Mouse (Mus musculus) cerebellum, adult (tissue): ENCODE results near the gene Hira.
"Not testable (repeated sequence)": the region's sequence is repeated elsewhere in the genome, so short reads cannot be mapped to it uniquely, and the experiment has no call there.

Source experiments
- ATAC-seq: cut with Nextera tagmentation; 2 replicates; pipeline ENCODE4 v1.9.2; 2017; ENCODE audit warnings: mild to moderate bottlenecking, moderate library complexity, mixed read lengths; ENCODE audit not compliant: insufficient number of reproducible peaks, low FRiP score, low TSS enrichment

Hira gene

GRCm38 (mm10) chr16:18905648-18906047, 28.8 kb downstream of the Hira start:
- ATAC-seq, result no peak

DNA sequence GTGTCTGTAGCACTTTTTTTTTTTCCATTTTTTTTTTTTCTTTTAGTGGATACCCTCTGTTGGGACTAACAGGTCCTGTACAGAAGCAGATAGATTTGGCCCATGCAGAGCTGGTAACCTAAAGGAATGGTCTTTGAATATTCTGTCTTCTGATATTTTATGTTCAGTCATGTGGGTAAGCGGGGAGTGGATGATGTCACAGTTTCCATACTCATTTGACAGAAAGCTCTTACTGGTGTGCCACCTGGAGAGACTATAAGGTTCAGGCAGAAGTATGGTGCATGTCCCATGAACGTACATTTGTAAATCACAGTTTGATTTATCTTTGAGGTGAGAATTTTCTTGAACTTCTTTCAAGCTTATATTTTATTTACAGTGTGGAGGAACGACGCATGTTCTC, 39.2 kb downstream of the Hira start:
- no peak for ATAC-seq

DNA sequence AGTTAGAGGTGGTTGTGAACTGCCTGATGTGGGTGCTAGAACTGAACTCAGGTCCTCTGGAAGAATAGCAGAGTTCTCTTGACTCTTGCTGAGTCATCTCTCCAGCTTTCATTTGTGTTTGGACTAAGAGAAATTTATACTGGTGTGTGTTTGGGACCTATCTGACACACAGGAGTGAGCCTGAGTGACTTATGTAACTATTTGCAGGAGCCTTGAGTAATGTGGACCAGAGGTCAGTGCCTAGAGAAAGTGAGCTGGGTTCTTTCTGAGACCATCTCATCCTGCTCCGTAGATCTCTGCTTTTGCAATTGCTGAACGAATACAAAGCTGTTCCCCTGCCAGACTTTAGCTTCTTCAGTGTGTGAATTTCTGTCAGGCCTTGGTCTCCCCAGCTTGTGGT, 44.9 kb downstream of the Hira start:
- ATAC-seq, result no peak

DNA sequence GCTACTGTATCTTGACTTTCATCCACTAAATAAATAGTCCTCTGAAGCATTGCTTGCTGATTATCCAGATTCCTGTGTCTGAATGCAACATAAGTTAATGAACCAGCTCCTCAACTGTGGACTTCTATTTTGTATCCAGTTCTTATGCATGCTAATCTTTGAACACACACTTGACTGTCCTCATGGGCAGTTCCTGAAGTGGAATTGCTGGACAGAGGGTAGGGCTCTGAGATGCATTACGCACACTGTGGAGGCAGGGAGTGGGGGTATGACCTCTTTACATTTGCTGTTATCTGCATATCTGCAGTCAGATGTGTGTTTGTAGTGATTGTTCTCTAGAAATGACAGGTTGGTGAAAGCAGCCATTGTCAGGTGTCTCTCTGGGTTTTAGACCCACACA, 51.1 kb downstream of the Hira start:
- ATAC-seq, result no peak

DNA sequence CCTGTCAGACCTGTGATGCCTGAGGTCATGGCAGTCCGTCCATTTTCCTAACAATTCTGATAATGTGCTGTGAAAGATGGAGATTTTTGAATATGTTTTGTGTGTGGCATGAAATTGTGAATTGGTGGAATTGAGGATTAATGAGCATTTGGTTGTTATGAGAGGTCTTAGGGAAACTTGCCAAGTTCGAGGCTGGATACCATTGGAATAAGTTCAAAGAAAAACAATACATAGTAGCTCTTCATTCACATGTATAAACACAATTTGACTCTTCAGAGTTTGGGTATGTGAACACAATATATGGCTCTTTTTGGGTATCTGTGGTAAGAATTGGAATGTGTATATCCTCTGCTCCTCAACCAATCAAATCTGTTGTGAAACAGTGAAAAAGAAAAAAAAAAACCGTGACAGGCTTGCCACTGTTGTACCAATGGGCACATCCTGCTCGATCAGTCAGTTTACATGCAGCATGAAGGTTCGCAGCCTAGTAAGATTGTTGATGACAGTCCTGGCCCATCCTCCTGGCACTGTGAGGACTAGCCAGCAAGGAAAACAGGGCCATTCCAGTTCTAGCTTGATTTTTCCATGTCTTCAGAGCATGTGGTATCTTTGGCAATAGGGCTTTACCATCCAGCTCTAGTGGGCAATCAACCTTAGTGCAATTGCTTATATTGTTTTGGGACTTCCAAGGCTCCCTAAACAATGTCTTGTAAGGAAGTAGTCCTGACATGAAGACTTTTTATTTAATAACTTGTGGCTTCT, 61.7 kb downstream of the Hira start:
- no peak for ATAC-seq

- ATAC-seq, result no peak
These were observed 67.1 kb downstream of the Hira start for GRCm38 (mm10) chr16:18943906-18944305.

DNA sequence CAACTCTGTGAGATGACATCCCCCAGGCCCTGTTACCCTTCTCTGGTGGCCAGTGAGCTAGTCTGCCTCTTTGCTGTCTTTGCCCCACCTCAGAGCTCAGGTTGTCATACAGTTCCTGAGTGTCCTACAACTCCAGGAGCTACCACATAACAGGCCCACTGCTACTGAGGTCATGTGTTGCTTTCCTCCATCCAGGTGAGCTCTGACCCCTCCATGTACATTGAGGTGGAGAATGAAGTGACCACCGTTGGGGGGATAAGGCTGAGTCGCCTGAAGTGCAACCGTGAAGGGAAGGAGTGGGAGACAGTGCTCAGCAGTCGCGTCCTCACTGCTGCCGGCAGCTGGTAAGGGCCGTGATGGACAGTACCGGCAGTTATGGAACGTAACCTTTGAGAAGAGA, 72.1 kb downstream of the Hira start:
- ATAC-seq, result no peak

DNA sequence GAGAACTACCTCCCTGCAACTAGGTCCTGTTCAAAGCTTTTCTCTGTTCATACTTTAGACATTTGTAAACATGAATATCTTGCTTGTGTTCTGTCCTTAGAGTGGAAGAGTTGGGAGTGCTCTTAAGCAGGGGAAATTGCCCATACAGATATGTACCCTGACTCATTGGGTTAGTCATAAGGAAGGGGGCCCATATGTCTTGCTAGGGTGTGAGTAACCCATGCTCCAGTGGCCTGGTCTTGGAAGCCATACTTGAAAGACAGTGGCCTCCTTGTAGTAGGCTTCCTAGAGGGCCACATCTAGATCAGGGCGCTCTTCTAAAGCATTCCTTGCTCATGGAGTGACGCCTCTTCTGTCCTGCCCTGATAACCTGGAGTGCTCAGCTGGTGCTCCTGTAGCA, 73.5 kb downstream of the Hira start:
- ATAC-seq, result no peak

DNA sequence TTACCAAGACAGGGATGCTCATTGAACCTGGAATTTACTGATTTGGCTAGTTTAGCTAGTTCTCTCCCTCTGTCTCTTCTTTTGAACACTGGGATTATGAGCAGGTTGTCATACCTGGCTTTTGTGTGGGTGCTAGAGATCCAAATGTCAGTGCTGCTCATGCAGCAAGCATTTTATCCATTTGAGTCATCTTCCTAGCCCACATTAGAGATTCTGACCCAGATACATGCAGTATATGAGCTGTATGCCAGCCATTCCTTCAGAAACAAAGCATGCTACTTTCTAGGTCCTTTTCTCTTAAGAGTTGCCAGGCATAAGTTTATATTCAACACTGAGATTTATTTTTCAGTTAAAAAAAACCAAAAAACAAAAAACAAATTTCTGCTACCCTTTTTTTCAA, 76.0 kb downstream of the Hira start:
- ATAC-seq, result no peak

DNA sequence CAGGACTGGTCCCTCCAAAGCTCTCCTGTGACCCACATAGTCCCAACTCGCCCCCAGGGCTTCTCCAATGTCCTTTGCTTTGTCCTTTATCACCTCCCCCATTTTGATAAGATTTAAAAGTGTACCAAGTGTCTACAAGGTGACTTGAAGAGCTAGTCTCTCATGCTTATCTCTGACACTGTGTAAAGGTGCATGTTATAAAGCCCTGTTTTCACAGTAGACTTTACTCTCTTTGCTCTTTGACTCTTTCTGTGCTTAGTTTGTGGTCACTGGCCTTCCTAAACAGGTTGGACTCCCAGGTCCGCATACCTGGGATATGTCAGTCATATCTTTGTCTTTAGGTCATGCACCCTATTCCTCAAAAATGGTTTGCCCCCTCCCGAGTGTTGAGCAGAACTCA, 78.2 kb downstream of the Hira start:
- ATAC-seq, result no peak

- no peak for ATAC-seq
These were observed 86.6 kb downstream of the Hira start for GRCm38 (mm10) chr16:18963486-18963885.

DNA sequence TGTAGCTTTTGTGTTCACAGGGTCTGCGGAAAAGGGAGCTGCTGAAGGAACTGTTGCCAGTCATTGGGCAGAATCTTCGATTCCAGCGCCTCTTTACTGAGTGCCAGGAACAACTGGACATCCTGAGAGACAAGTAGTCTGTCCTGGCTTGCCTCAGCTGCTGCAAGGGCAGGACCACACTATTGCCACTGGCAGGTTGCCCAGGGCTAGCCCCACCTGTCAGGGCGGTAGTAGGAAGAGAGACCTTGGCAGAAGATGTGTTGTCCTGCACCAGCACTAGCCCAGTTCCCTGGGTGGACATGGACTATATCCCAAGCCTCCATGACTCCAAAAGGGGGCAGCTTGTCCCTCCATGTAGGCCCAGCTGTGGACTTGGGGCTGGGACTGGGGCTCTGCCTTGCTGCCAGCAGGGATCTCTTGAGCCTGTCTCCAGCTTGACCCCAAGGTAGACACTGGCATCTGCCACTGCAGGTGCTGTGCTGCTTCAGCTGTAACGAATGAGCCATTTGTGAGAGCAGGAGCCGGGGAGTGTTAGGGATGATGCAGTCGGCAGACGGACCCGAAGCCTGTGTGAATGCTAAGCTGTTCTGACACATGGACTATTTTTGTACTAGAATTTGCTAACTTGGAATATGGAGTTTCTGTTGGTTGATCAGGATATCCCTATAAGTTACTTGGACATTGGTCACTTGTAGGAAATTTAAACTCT, 92.7 kb downstream of the Hira start:
- ATAC-seq, result no peak

DNA sequence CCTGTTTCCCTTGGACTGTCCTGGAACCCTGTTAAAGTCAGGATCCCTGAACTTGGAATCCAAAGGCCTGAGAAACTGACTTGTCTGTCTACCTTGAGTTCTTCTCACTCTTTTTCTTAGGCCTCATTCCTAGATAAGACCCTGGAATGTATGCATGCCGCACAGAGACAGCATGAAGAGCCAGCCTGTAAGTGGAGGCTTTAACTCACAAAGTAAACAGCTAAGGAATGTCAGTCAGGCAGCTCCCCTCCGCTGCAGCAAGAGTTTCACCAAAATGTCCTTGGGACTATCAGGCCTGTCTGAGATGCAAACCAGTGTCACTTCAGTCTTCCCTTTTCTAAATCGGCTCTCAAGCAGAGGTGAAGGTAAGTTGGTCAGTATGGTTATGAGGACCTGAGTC, 94.0 kb downstream of the Hira start:
- ATAC-seq, result no peak

- ATAC-seq, result not testable (repeated sequence)
These were observed 98.8 kb downstream of the Hira start for GRCm38 (mm10) chr16:18975665-18976064.

- ATAC-seq, result no peak
These were observed 99.5 kb downstream of the Hira start for GRCm38 (mm10) chr16:18976315-18976714.

DNA sequence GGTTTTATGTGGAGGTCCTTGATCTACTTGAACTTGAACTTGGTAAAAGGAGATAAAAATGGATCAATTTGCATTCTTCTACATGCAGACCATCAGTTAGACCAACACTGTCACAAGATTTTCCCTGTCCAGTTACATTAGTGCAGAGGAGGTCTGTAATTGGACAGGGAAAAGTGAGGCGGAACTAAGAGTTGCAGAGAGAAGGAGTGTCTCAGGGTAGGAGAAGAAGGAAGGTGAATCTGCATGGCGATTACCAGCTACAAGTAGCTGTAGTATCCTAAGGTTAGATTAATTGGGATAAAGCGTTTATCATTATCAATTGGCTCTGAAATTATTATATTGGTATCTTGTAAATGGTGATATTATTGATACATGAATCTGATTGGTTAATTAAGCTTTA, 109.5 kb downstream of the Hira start:
- no peak for ATAC-seq

- no peak for ATAC-seq
These were observed 110.0 kb downstream of the Hira start for GRCm38 (mm10) chr16:18986860-18987259.

- not testable (repeated sequence) for ATAC-seq
These were observed 126.0 kb downstream of the Hira start for GRCm38 (mm10) chr16:19002610-19003389.

DNA sequence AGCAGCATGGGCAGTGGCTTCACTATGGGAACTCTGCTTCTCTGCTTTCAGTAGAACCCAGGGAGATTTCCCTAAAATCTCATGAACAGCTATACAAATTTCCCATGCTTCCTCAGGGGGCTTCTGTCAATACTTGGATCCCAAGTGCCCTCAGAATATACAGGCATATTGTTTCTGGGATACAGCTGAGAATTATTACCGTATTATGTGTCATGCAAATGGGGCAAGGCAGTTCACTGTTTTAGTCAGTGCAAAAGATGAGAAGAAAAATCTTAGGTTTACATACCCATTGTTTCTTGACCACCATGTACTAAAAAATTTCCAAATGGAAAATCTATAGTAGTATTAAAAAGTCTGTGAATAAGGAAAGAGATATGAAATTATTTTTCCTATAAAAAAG, 126.9 kb downstream of the Hira start:
- ATAC-seq, result no peak

DNA sequence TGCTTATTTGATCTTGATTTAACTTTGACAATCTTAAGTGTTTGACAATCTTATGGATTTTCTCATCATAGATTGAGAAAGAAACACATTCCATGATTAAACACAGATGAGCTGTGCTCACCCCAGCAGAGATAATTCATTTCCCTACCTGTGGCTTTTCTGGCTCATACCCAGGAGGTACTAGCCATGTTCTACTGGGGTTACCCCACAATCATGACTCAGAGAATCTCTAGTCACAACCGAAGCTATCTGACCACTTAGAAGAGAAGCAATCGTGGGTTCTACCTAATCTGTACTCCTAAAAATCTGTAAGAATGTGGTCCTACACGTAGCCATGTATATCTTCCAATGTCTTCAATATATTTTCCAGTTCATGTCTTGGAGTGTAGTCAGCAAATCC, 128.5 kb downstream of the Hira start:
- ATAC-seq, result no peak

DNA sequence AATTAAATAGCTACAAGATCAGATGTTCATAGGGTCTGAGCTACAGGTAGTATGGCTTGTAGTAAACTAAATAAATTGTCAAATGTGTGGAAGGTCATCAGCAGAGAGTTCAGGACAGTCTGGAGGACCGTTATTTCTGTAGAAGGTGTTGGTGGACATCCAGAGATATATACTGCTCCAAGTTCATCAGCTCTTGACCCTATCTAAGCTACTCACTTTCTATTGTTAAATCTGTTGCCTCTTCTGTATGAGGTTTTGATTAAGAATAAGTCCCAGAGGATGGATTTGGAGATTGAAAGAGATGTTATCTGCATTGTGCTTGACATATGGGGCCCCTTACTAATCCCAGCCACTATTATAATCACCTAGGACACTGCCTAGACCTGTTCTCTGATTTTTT, 129.9 kb downstream of the Hira start:
- no peak for ATAC-seq
